Mouse (Mus musculus) liver, embryonic 14.5 days (tissue): ENCODE data around the gene Ctss. TPM values are rescaled to one million over a fixed set of nuclear protein-coding genes. Genes with fewer than 3 reads are reported as not detected.

ENCODE experiments used
- ATAC-seq: fragments of 200-750 bp; cut with Nextera tagmentation; 2 replicates; pipeline ENCODE4 v1.8.0; 2017; ENCODE audit warnings: moderate number of reproducible peaks, mild to moderate bottlenecking, moderate library complexity; ENCODE audit not compliant: insufficient read depth
- DNase-seq, 3 experiments: peaks; one replicate each; pipeline ENCODE4 v3.0.0-alpha.2; 2012 to 2013; ENCODE audit warnings: low read depth in 3 of 3, low spot score in 3 of 3
- H3K27ac ChIP-seq: fragments of 300-500 bp; sonication (generic); 2 replicates; pipeline ENCODE4 v1.5.1; 2014; ENCODE audit warnings: moderate library complexity, mild to moderate bottlenecking, control low read depth, inconsistent platforms
- H3K27me3 ChIP-seq: fragments of 300-500 bp; sonication (generic); 2 replicates; pipeline ENCODE4 v1.6.1; 2014; ENCODE audit warnings: mild to moderate bottlenecking, low read length, moderate library complexity; ENCODE audit not compliant: control insufficient read depth, insufficient read depth
- H3K36me3 ChIP-seq: fragments of 300-500 bp; sonication (generic); replicated peaks from 2 replicates; pipeline ENCODE4 v1.6.1; 2014; ENCODE audit warnings: low read depth; ENCODE audit not compliant: control insufficient read depth, insufficient read depth
- H3K4me1 ChIP-seq, 2 experiments: fragments of 200-500 bp in 1 of 2; fragments of 300-500 bp in 1 of 2; sonication (generic) in 1 of 2; replicated peaks; 2 replicates each; pipeline ENCODE4 v1.6.1; 2012 to 2014; ENCODE audit warnings: antibody characterized with exemption in 1 of 2, inconsistent platforms in 1 of 2, low read length in 1 of 2; ENCODE audit not compliant: control insufficient read depth in 2 of 2, insufficient read depth in 2 of 2
- H3K4me2 ChIP-seq: fragments of 300-500 bp; sonication (generic); 2 replicates; pipeline ENCODE4 v1.6.1; 2014; ENCODE audit warnings: low read depth, mild to moderate bottlenecking, control low read depth, moderate library complexity
- H3K4me3 ChIP-seq, 2 experiments: fragments of 200-500 bp in 1 of 2; fragments of 300-500 bp in 1 of 2; sonication (generic) in 1 of 2; 2 replicates each; pipeline ENCODE4 v1.5.1; 2012 to 2014; ENCODE audit warnings: low read depth in 2 of 2, low read length in 2 of 2, mild to moderate bottlenecking in 2 of 2, control low read depth in 1 of 2, inconsistent platforms in 1 of 2, moderate library complexity in 1 of 2; ENCODE audit not compliant: insufficient read depth in 1 of 2
- H3K9ac ChIP-seq: fragments of 300-500 bp; sonication (generic); replicated peaks from 2 replicates; pipeline ENCODE4 v1.6.1; 2014; ENCODE audit warnings: mild to moderate bottlenecking, control low read depth, moderate library complexity
- H3K9me3 ChIP-seq: fragments of 300-500 bp; sonication (generic); 2 replicates; pipeline ENCODE4 v1.6.1; 2016; ENCODE audit warnings: low read length, mixed read lengths; ENCODE audit not compliant: control insufficient read depth
- CTCF ChIP-seq: IDR thresholded peaks from 2 replicates; pipeline ENCODE4 v1.5.1; 2016; ENCODE audit warnings: antibody characterized with exemption, low read depth, control low read depth
- EP300 ChIP-seq: IDR thresholded peaks from 2 replicates; pipeline ENCODE4 v1.6.1; 2016; ENCODE audit warnings: antibody characterized with exemption, low read depth
- WGBS: fragments of 180-500 bp; shearing (Covaris S2); extraction: QIAGEN DNeasy Blood & Tissue Kit; methylation state at CpG from one replicate; pipeline ENCODE4 v1.1.7; 2014; ENCODE audit not compliant: insufficient replicate concordance; 5-methylcytosine and 5-hydroxymethylcytosine counted together
- polyA plus RNA-seq, 2 experiments: library from polyadenylated mRNA; depleted of rRNA in 1 of 2; stranded (reverse) in 1 of 2; unstranded in 1 of 2; fragments of >200 nt; fragmentation: Nextera tagmentation in 1 of 2; extraction: Ambion mirVana in 1 of 2; gene quantifications; 2 replicates each; pipeline versions ENCODE4 v1.2.1 to v1.2.3; 2012 to 2014

Ctss gene
- polyA plus RNA-seq, 2 experiments: 16.1 to 27.7 TPM

DNA sequence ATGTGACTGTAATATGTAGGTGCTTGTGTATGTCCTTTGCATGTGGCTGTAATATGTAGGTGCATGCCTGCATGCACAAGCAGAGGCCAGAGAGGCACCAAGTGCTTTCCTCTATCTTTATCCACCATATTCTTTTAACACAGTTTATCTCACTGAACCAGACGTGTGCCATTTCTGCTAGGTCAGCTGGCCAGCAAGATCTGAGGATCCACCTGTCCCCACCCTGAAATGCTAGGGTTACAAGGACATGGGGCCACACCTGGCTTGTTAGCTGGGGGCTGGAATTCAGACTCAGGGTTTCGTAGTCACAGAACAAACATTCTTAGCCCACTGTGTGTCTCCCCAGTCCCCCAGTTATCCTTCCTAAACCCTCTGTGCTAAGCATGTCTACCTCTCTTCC, 7.3 kb upstream of the Ctss start:
- Histone ChIP-seq H3K27ac (peak overlapping the region; percentile 98), H3K4me2 (peak overlapping the region; percentile 71)
- DNase-seq: peak; percentile 92 to 95 (median 94)

DNA sequence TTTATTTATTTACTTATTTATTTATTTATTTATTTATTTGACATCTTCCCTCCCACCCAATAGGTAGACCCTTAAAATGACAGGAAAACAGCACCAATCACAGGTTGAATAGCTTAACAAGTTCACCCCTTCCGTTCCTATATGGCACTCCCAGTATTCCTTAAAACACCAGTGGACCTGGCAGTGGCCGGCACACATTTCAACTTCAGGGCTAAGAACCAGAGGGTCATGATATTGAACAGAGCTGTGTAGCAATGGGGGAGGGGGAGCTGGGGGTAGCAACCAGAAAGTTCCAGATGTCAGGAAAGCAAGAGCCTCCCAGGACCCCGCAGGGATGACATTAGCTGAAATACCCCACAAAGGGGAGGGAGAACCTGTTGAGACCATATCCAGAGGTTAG, 6.5 kb upstream of the Ctss start:
- 74% methylated on average over 3 of the region's 3 CpGs for WGBS
- peaks cover 66 to 70% of the 10 kb centered on the region in 2 experiments for H3K4me1 ChIP-seq
- no peaks in the 10 kb centered on the region for H3K27me3 ChIP-seq
- H3K4me2 ChIP-seq: 0 out of 2 replicates have a peak overlapping the region, but pooled peaks have one; percentile 3
- no peak overlapping the region for H3K4me3 ChIP-seq
- no peak for TF ChIP-seq EP300
- no peak for TF ChIP-seq CTCF
- ATAC-seq (no peak), DNase-seq (no peak)
- no peaks in the 10 kb centered on the region for H3K36me3 ChIP-seq
- no peaks in the 10 kb centered on the region for H3K9me3 ChIP-seq
- H3K27ac ChIP-seq: peak overlapping the region; percentile 47
- peak overlapping the region; percentile 57 for H3K9ac ChIP-seq

More for the DNA sequence above, 7.3 kb upstream of the Ctss start:
- no peaks in the 10 kb centered on the region for H3K36me3 ChIP-seq
- peak; percentile 85 for ATAC-seq
- 14% methylated on average over 2 of the region's 2 CpGs for WGBS
- H3K9me3 ChIP-seq: no peaks in the 10 kb centered on the region
- peak overlapping the region; percentile 71 for H3K9ac ChIP-seq
- H3K4me3 ChIP-seq: peak overlapping the region in 1 of 2 experiments; percentile 20; a peak in 1 of 4 replicates
- peaks cover 66 to 70% of the 10 kb centered on the region in 2 experiments for H3K4me1 ChIP-seq
- H3K27me3 ChIP-seq: no peaks in the 10 kb centered on the region
- TF ChIP-seq EP300 (peak; percentile 99), CTCF (peak; percentile 28; the same call in 1 of the 2 replicates)

GRCm38 (mm10) chr3:95521168-95521567, 5.4 kb upstream of the Ctss start:
- Histone ChIP-seq H3K36me3 (no peaks in the 10 kb centered on the region), H3K9me3 (no peaks in the 10 kb centered on the region), H3K27ac (peak overlapping the region; percentile 47), H3K27me3 (no peaks in the 10 kb centered on the region), H3K4me1 (peaks cover 58 to 64% of the 10 kb centered on the region in 2 experiments), H3K4me3 (no peak overlapping the region), H3K9ac (0 out of 2 replicates have a peak overlapping the region, but pooled peaks have one; percentile 57), H3K4me2 (no peak overlapping the region)
- no peak for ATAC-seq
- 40% methylated on average over 10 of the region's 10 CpGs for WGBS
- no peak for TF ChIP-seq CTCF
- TF ChIP-seq EP300: no peak
- no peak for DNase-seq

GRCm38 (mm10) chr3:95523662-95524061, 2.9 kb upstream of the Ctss start:
- no peak for ATAC-seq
- Histone ChIP-seq H3K4me2 (no peak overlapping the region), H3K4me1 (peaks cover 35 to 44% of the 10 kb centered on the region in 2 experiments), H3K9me3 (no peaks in the 10 kb centered on the region), H3K4me3 (no peak overlapping the region), H3K27ac (peak overlapping the region; percentile 12), H3K9ac (0 out of 2 replicates have a peak overlapping the region, but pooled peaks have one; percentile 32), H3K27me3 (no peaks in the 10 kb centered on the region), H3K36me3 (no peaks in the 10 kb centered on the region)
- TF ChIP-seq EP300 (no peak), CTCF (no peak)
- DNase-seq: no peak
- WGBS: 12% methylated on average over 3 of the region's 3 CpGs

- ATAC-seq: no peak
- Histone ChIP-seq H3K27ac (no peak overlapping the region), H3K4me3 (no peak overlapping the region), H3K27me3 (no peaks in the 10 kb centered on the region), H3K9ac (no peak overlapping the region; the same call in 1 of the 2 replicates), H3K36me3 (no peaks in the 10 kb centered on the region), H3K9me3 (no peaks in the 10 kb centered on the region), H3K4me2 (no peak overlapping the region), H3K4me1 (peaks cover 27 to 35% of the 10 kb centered on the region in 2 experiments)
- TF ChIP-seq EP300 (no peak), CTCF (no peak)
- DNase-seq: no peak
- WGBS: 64% methylated on average over 2 of the region's 2 CpGs
These were observed 1.9 kb upstream of the Ctss start for GRCm38 (mm10) chr3:95524673-95525072.
